16 mouse cellular contexts compared by ENCODE assay signal in the genomic region with DNA sequence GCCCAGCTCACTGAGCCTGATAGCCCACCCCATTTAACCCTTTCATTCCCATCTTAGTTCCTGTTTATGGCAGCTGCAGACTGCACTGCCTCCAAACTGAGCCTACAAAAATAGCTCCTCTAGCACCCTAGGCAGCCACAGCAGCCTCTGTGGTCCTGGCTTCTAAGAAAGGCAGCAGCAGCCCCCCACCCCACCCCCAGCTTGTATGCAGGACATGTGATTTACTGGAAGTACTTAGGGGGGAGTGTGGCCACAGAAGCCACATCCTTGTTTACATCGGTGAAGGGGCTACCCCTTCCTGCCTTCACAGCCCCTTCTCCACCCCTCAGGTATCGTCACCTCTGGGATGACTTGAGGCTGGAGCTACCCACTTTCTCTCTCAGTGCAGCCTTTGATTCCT. TPM values are rescaled to one million over a fixed set of nuclear protein-coding genes. Genes with fewer than 3 reads are reported as not detected.
DNase-seq lines count a peak whose midpoint lies in the region; ATAC-seq lines count a peak whose summit lies in the region.
"Had no signal": no experiment of that assay in that cellular context is flagged by ENCODE, and none has a peak within 500 bp of the region (broad histone marks: within the 10 kb centered on the region; RNA-seq: fewer than 3 reads in every experiment).

No protein-coding gene starts in this region.

- peak; percentile 84 for ATAC-seq in CD4-positive, CD25-positive, alpha-beta regulatory T cell, adult 4 months
- ATAC-seq in granulocyte monocyte progenitor cell, adult 5-6 weeks (replicated peaks; ENCODE audit: poor library complexity, severe bottlenecking), result peak; percentile 55
- ATAC-seq: forebrain, embryonic 14.5 days; liver, embryonic 12.5 days had no signal

- DNase-seq in B cell, adult 2 months, result peak; percentile 29 to 32
- DNase-seq in natural killer cell, adult 2 months (ENCODE audit: low spot score in 2 of 2), result peak; percentile 42 to 49
- no peak for DNase-seq in testis, postnatal 10 days (ENCODE audit: low spot score)
- no peak for DNase-seq in gastrocnemius, postnatal 10 days
- no peak for DNase-seq in layer of hippocampus, adult 9-10 months (ENCODE audit: low spot score)
- DNase-seq: adrenal gland, postnatal 10 days; cerebellum, postnatal 14 days; heart, postnatal 10 days; kidney, adult 2 months; kidney, postnatal 36 days; left cerebral cortex, postnatal 4 days; right cerebral cortex, postnatal 25 days had no signal

RNA-seq across cellular contexts. Expression of gene Pim2, which starts 12.7 kb away (rescaled TPM):
- 10 to 100 TPM; 33.6 to 41.9 TPM for polyA plus RNA-seq in CD4-positive, CD25-positive, alpha-beta regulatory T cell, adult 4 months (2017; shearing (Covaris generic))
- 6.3 and 7.1 TPM in 2 replicates for total RNA-seq in granulocyte monocyte progenitor cell, adult 5-6 weeks (2014; fragmentation: Nextera tagmentation)
- total RNA-seq in granulocyte monocyte progenitor cell, adult 5-6 weeks (2017), result 0.78 and 1.5 TPM in 2 replicates
- 1 to 10 TPM; 1.1 to 2.4 TPM for total RNA-seq in gastrocnemius, postnatal 10 days (2021)

RNA-seq across cellular contexts. Expression of gene Slc35a2, which starts 18.5 kb away (rescaled TPM):
- polyA plus RNA-seq in CD4-positive, CD25-positive, alpha-beta regulatory T cell, adult 4 months (2017; shearing (Covaris generic)), result 10 to 100 TPM; 17.1 to 35.7 TPM
- total RNA-seq in granulocyte monocyte progenitor cell, adult 5-6 weeks (2014; fragmentation: Nextera tagmentation), result 18.7 and 35.6 TPM in 2 replicates
- total RNA-seq in granulocyte monocyte progenitor cell, adult 5-6 weeks (2017), result 14.6 and 19.6 TPM in 2 replicates
- 10 to 100 TPM in 1 of 2 experiments, 1 to 10 TPM in 1; 10.0 to 14.8 TPM for total RNA-seq in gastrocnemius, postnatal 10 days (2021)

RNA-seq across cellular contexts. Expression of gene Otud5, which starts 24.2 kb away (rescaled TPM):
- 10 to 100 TPM; 13.7 to 28.6 TPM for polyA plus RNA-seq in CD4-positive, CD25-positive, alpha-beta regulatory T cell, adult 4 months (2017; shearing (Covaris generic))
- 44.0 and 47.5 TPM in 2 replicates for total RNA-seq in granulocyte monocyte progenitor cell, adult 5-6 weeks (2014; fragmentation: Nextera tagmentation)
- 56.4 and 57.4 TPM in 2 replicates for total RNA-seq in granulocyte monocyte progenitor cell, adult 5-6 weeks (2017)
- 10 to 100 TPM; 21.3 to 27.8 TPM for total RNA-seq in gastrocnemius, postnatal 10 days (2021)

RNA-seq across cellular contexts. Expression of gene Pqbp1, which starts 33.7 kb away (rescaled TPM):
- 100 to 1,000 TPM; 108 to 123 TPM for polyA plus RNA-seq in CD4-positive, CD25-positive, alpha-beta regulatory T cell, adult 4 months (2017; shearing (Covaris generic))
- total RNA-seq in granulocyte monocyte progenitor cell, adult 5-6 weeks (2014; fragmentation: Nextera tagmentation), result 53.9 and 80.4 TPM in 2 replicates
- 130 and 144 TPM in 2 replicates for total RNA-seq in granulocyte monocyte progenitor cell, adult 5-6 weeks (2017)
- 10 to 100 TPM; 32.2 to 38.5 TPM for total RNA-seq in gastrocnemius, postnatal 10 days (2021)

RNA-seq across cellular contexts. Expression of gene Timm17b, which starts 33.8 kb away (rescaled TPM):
- 100 to 1,000 TPM; 107 to 109 TPM for polyA plus RNA-seq in CD4-positive, CD25-positive, alpha-beta regulatory T cell, adult 4 months (2017; shearing (Covaris generic))
- total RNA-seq in granulocyte monocyte progenitor cell, adult 5-6 weeks (2014; fragmentation: Nextera tagmentation), result 80.9 and 119 TPM in 2 replicates
- total RNA-seq in granulocyte monocyte progenitor cell, adult 5-6 weeks (2017), result 62.7 and 111 TPM in 2 replicates
- 10 to 100 TPM; 48.2 to 51.1 TPM for total RNA-seq in gastrocnemius, postnatal 10 days (2021)

Comparison
In these comparisons a context has a peak if more than half of its experiments do, and no peak if none do; other contexts are left out.
1. DNase-seq: peak in B cell, adult 2 months (2 of 2) and natural killer cell, adult 2 months (2 of 2); none in testis, postnatal 10 days (single experiment), gastrocnemius, postnatal 10 days (single experiment) and layer of hippocampus, adult 9-10 months (single experiment).